Mouse (Mus musculus) hindbrain, embryonic 12.5 days (tissue): ENCODE measurements around the gene Pank1. TPM values are rescaled to one million over a fixed set of nuclear protein-coding genes. Genes with fewer than 3 reads are reported as not detected.

Experiments
- ATAC-seq: fragments of 200-750 bp; cut with Nextera tagmentation; 2 replicates; pipeline ENCODE4 v1.8.0; 2017; ENCODE audit warnings: moderate TSS enrichment; ENCODE audit not compliant: low FRiP score
- H3K27ac ChIP-seq: fragments of 300-500 bp; sonication (generic); 2 replicates; pipeline ENCODE4 v1.5.1; 2016; ENCODE audit warnings: mild to moderate bottlenecking
- H3K27me3 ChIP-seq: fragments of 300-500 bp; sonication (generic); 2 replicates; pipeline ENCODE4 v1.6.1; 2016; ENCODE audit warnings: mild to moderate bottlenecking
- H3K36me3 ChIP-seq: fragments of 300-500 bp; sonication (generic); 2 replicates; pipeline ENCODE4 v1.6.1; 2016; ENCODE audit warnings: mild to moderate bottlenecking
- H3K4me1 ChIP-seq: fragments of 300-500 bp; sonication (generic); 2 replicates; pipeline ENCODE4 v1.6.1; 2016
- H3K4me2 ChIP-seq: fragments of 300-500 bp; sonication (generic); replicated peaks from 2 replicates; pipeline ENCODE4 v1.6.1; 2016; ENCODE audit warnings: mild to moderate bottlenecking
- H3K4me3 ChIP-seq: fragments of 300-500 bp; sonication (generic); 2 replicates; pipeline ENCODE4 v1.5.1; 2016; ENCODE audit warnings: mild to moderate bottlenecking
- H3K9ac ChIP-seq: fragments of 300-500 bp; sonication (generic); 2 replicates; pipeline ENCODE4 v1.6.1; 2016; ENCODE audit warnings: mild to moderate bottlenecking, moderate library complexity
- H3K9me3 ChIP-seq: fragments of 300-500 bp; sonication (generic); replicated peaks from 2 replicates; pipeline ENCODE4 v1.6.1; 2016; ENCODE audit warnings: mild to moderate bottlenecking
- WGBS: fragments of 180-500 bp; shearing (Covaris S2); methylation state at CpG from one replicate; pipeline ENCODE4 v1.1.7; 2016; 5-methylcytosine and 5-hydroxymethylcytosine counted together
- polyA plus RNA-seq: library from polyadenylated mRNA; unstranded; fragments of >200 nt; fragmentation: Nextera tagmentation; extraction: Ambion mirVana; gene quantifications from 2 replicates; pipeline ENCODE4 v1.2.1, GENCODE M21; 2016

Pank1 gene
- 8.5 and 8.6 TPM in 2 replicates for polyA plus RNA-seq

DNA sequence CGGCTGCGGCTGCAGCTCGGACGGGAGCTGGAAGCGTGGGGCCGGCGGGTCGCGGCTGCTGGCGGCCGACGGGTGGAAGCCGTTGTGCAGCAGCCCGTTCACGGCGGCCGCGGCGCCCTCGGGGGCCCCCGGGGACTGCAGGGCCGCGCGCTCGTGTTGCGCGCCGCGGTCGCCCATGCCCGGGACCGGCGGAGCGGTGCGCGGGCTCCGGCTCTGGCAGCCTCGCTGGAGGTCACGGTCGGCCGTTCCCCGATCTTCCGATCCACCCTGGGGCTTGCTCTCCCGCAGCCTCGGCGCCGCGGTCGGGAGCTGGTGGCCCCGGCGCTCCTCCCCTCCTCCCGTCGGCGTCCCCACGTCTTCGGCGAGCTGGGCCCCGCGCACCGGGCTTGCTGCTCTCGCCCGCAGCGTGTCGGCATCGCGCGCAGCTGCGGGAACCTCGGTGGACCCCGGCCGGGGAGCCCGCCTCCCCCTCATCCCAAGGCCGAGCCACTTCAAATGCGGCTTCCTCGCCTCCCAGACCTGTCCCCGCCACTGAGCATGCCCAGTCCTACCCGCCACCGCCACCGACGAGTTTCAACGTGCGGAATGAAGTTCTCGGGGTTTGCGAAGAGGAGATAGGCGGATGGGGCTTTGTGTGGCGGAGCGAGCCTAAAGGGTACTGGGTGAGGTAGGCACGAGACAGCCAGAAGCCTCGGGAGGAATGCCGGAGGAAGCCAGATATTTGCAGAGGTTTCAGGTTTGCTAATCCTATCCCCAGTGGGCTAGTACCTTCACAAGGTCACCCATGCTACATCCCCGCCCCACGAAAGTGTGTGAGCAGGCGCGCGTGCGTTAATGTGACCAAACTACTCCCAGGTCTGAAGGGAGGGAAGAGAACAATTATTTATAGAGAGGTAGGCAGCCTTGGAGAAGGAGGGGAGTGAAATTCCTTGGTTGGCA lies at the start of gene Pank1:
Gene Pank1, minus strand, starts transcription at position 853 of the 939 bp plus-strand sequence.
- H3K4me3 ChIP-seq = peak within 1 kb of the TSS; percentile 92
- H3K9me3 ChIP-seq = no peaks in the 10 kb centered on the region
- H3K27me3 ChIP-seq = no peaks in the 10 kb centered on the region
- peak within 1 kb of the TSS; percentile 72 for H3K4me2 ChIP-seq
- peaks cover 17% of the 10 kb centered on the region for H3K4me1 ChIP-seq
- H3K9ac ChIP-seq = peak within 1 kb of the TSS; percentile 91
- WGBS = under 1% methylated on average over 67 of the region's 96 CpGs
- ATAC-seq = peak; percentile 74
- H3K36me3 ChIP-seq = no peaks in the 10 kb centered on the region
- H3K27ac ChIP-seq = peak within 1 kb of the TSS; percentile 98

DNA sequence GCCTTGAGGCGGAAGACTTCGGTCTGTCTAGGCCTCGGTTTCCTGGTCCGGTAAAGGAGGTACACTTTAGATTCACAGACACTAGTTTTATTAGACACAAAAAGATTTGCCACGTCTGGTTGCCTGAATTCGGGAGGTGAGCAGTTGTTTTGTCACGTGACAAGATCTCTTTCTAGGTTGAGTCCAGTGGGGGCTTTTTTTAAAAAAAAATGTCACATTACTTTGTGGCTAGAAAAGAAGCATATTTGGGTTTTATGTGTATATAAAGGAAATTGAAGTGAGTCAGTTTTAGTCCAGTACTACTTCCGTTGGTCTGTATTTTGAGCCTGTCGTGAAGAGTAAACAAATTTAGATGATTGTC lies 43.3 kb upstream of the Pank1 start:
- H3K4me3 ChIP-seq = peak overlapping the region; percentile 76
- H3K36me3 ChIP-seq = peaks cover 3% of the 10 kb centered on the region; the same call in 1 of the 2 replicates
- ATAC-seq = no peak
- no peaks in the 10 kb centered on the region for H3K9me3 ChIP-seq
- no peak overlapping the region for H3K27ac ChIP-seq
- H3K4me1 ChIP-seq = no peaks in the 10 kb centered on the region
- H3K9ac ChIP-seq = peak overlapping the region; percentile 63
- under 1% methylated on average over 9 of the region's 9 CpGs for WGBS
- no peaks in the 10 kb centered on the region for H3K27me3 ChIP-seq
- peak overlapping the region; percentile 52 for H3K4me2 ChIP-seq

DNA sequence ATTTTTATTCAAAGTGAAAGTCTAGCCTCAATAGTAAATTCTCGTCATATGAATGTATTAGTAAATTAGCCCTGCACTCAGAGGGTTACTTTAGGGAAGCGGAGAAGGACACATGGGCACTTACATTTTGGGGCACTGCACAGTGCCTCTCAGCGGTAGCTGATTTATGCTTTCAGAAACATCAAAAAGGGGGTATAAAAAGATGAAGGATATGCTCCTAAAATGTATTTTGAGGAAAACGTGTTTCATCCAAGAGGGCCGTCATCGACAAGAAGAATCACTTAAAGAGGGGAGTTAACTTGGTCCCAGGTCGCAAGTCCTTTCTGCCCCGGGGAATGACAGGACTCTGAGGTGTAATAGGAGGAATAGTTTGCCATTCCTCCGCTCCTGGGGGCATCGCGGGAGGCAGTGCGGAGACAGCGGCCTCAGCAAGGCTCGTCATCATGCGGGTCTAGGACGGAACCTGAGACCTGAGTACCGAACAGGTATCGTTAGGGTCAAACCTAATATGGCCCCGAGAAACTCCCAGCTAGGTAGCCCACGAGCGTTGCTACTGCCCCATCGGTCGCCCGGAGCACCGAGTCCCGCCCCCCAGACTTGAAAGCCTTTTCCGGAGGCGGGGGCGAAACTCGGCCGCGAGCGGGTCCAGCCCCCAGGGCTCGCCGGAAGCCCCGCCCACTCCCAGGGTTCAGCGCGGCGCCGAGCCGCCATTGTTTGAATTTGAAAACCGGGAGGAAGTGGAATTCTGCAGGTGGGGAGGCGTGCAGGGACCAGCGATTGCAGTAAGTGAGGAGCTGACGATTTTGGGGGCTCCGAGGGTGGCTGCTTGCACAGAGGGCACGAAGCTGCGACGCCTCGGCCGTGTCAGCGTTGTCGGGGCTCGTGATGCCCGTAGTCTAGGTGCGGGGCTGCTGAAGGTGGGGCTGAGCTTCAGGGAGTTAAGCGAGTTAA lies 42.7 kb upstream of the Pank1 start, which contains the start of gene Kif20b:
Gene Kif20b, plus strand, starts transcription at position 710 of the 951 bp plus-strand sequence.
- H3K27me3 ChIP-seq = no peaks in the 10 kb centered on the region
- H3K36me3 ChIP-seq = peaks cover 3% of the 10 kb centered on the region; the same call in 1 of the 2 replicates
- peak within 1 kb of the TSS; percentile 52 for H3K4me2 ChIP-seq
- peak within 1 kb of the TSS; percentile 41; the same call in 1 of the 2 replicates for H3K27ac ChIP-seq
- ATAC-seq = peak; percentile 95
- no peaks in the 10 kb centered on the region for H3K9me3 ChIP-seq
- peak within 1 kb of the TSS; percentile 63 for H3K9ac ChIP-seq
- under 1% methylated on average over 57 of the region's 57 CpGs for WGBS
- H3K4me1 ChIP-seq = no peaks in the 10 kb centered on the region
- H3K4me3 ChIP-seq = peak within 1 kb of the TSS; percentile 76

DNA sequence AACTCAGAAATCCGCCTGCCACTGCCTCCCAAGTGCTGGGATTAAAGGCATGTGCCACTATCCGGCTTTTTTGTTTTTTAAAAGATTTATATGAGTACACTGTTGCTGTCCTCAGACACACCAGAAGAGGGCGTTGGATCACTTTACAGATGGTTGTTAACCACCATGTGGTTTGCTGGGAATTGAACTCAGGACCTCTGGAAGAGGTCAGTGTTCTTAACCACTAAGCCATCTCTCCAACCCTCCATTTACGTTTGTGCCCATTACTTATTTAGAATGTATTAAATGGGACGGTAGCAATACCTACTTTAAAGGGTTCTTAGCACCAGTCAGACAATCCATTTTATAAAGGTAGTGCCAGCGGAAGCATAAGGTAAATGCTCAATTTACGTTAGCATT lies 42.0 kb upstream of the Pank1 start:
- Histone ChIP-seq H3K4me2 (peak overlapping the region; percentile 52), H3K27ac (no peak overlapping the region), H3K36me3 (peaks cover 3% of the 10 kb centered on the region; the same call in 1 of the 2 replicates), H3K27me3 (no peaks in the 10 kb centered on the region), H3K9me3 (no peaks in the 10 kb centered on the region), H3K9ac (no peak overlapping the region), H3K4me1 (no peaks in the 10 kb centered on the region), H3K4me3 (peak overlapping the region; percentile 76)
- 32% methylated on average over 7 of the region's 7 CpGs for WGBS
- peak; percentile 8; the same call in 1 of the 2 replicates for ATAC-seq

DNA sequence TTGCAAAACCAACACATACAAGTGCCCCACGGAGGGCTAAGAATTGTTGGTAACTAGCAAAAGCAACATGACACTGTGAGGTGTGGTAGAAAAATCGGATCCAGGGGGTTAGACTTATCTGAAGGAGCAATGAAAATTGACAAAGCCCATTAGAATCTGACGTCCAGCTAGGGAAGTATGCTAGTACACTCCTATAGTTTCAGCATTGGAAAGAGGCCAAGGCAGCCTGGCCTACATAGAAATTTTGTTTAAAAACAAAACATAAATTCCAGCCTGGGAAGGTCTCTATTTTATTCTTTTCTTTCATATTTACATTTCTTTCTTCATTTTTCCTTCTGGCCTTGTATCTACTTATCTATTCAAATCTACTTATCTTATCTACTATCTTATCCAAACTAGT lies 41.3 kb upstream of the Pank1 start:
- H3K4me3 ChIP-seq = no peak overlapping the region
- H3K9me3 ChIP-seq = no peaks in the 10 kb centered on the region
- H3K27me3 ChIP-seq = no peaks in the 10 kb centered on the region
- H3K4me2 ChIP-seq = no peak overlapping the region
- no peak overlapping the region for H3K27ac ChIP-seq
- H3K4me1 ChIP-seq = no peaks in the 10 kb centered on the region
- no peak overlapping the region for H3K9ac ChIP-seq
- no peak for ATAC-seq
- H3K36me3 ChIP-seq = peaks cover 1% of the 10 kb centered on the region; the same call in 1 of the 2 replicates
- WGBS = 89% methylated on average over 3 of the region's 3 CpGs

DNA sequence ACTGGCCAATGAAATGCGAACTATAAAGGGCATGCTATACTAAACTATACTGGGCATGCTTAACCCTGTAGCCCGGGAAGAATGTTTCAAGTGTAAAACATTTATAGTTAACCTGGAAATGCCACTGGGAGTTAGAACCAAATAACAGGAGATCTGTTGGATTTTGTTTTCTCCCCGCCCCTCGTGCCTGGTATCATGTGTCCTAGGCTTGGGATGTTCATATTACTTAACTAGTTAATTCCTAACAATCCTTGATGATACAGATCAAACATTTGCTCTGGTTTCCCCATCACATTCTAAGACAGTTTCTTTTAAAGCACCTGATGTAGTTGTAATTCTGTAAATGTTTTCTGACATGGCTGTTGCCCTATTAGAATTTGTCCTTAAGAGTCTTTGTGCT lies 40.8 kb upstream of the Pank1 start:
- Histone ChIP-seq H3K27ac (no peak overlapping the region), H3K9ac (no peak overlapping the region), H3K9me3 (no peaks in the 10 kb centered on the region), H3K4me2 (no peak overlapping the region), H3K27me3 (no peaks in the 10 kb centered on the region), H3K4me3 (no peak overlapping the region), H3K36me3 (no peaks in the 10 kb centered on the region; the same call in 1 of the 2 replicates), H3K4me1 (no peaks in the 10 kb centered on the region)
- ATAC-seq = no peak
- WGBS = 92% methylated on average over 4 of the region's 4 CpGs

DNA sequence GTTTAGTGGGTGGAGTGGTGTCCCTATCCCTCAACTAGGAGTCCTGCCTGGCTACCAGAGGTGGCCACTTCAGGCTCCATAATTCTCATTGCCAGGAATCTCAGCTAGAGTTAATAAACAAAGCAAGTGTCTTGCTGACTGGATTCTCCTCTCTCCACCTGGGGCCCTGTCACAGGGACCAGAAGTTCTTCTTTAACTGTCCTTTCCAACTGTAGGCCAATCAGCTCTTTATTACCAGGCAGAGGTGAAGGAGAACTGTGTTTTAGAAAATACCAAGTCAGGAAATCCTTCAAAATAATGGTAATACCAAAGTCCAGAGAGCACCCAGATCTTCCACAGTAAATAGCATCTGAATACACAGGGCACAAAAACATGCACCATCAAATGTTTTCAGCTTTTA lies 33.1 kb upstream of the Pank1 start:
- H3K4me2 ChIP-seq = no peak overlapping the region
- H3K9ac ChIP-seq = no peak overlapping the region
- H3K4me3 ChIP-seq = no peak overlapping the region
- H3K27me3 ChIP-seq = no peaks in the 10 kb centered on the region
- H3K27ac ChIP-seq = no peak overlapping the region
- no peaks in the 10 kb centered on the region for H3K4me1 ChIP-seq
- H3K36me3 ChIP-seq = no peaks in the 10 kb centered on the region
- no peak for ATAC-seq
- no peaks in the 10 kb centered on the region for H3K9me3 ChIP-seq

DNA sequence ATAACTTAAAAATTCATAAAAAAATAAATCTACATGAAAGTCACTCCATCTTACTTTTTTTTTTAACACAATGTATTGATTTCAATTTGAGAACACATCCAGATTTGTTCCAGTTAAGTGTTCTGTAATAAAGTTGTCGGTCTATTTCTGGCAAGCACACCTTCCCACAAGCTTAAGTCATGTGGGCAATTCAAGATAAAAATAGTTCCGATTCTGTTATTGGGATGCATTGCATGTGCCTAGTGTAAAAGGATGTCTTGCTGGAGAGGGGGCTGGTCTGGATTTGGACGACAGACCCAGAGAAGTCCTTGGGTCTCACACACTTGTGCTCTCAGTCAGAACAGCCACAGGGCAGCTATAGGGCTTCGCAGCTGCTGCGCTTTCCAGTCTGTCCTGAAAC lies 27.5 kb upstream of the Pank1 start:
- Histone ChIP-seq H3K27ac (no peak overlapping the region), H3K27me3 (no peaks in the 10 kb centered on the region), H3K36me3 (no peaks in the 10 kb centered on the region), H3K9ac (no peak overlapping the region), H3K4me1 (no peaks in the 10 kb centered on the region), H3K9me3 (no peaks in the 10 kb centered on the region), H3K4me3 (no peak overlapping the region), H3K4me2 (no peak overlapping the region)
- no peak for ATAC-seq
- 84% methylated on average over 5 of the region's 5 CpGs for WGBS

DNA sequence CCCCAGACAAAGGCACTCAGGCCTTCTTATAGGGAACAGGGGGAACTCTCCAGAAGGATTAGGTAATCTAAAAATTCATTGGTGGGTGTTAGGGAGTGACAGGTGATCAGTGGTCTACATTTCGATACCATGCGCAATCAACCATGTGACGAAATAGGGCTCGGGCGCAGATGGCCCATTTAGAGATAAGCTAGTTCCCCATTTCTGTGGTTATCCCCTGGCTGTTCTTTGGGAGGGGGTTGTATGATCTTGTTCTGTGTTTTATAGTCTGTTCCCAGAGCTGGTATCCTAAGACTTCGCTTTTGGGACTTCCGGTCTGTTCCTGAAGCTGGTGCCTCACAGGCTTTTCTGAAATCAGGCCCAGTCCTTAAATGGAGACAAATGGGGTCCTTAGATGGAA lies 26.2 kb upstream of the Pank1 start:
- ATAC-seq = no peak
- no peak overlapping the region for H3K27ac ChIP-seq
- 97% methylated on average over 7 of the region's 7 CpGs for WGBS

DNA sequence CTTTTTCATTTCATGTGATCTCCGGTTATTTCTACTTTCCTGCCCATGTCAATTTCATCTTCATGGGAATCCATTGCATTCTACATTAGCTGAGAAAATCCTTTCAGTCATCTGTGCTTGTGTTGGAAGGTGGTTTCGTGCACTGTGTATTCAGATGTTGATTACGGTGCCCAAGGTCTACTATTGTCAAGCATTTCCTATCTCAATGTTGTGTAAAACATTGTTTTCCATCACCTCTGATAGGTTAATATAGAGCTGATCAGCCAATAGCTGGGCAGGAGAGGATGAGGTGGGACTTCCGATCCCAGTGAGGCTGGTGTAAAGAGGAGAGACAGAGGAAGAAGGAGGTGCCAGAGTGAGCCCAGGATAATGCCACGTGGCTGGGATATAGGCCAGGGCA lies 24.8 kb upstream of the Pank1 start:
- H3K9me3 ChIP-seq = no peaks in the 10 kb centered on the region
- WGBS = 84% methylated on average over 5 of the region's 5 CpGs
- H3K36me3 ChIP-seq = no peaks in the 10 kb centered on the region
- no peak overlapping the region for H3K9ac ChIP-seq
- H3K4me1 ChIP-seq = no peaks in the 10 kb centered on the region
- H3K4me3 ChIP-seq = no peak overlapping the region
- H3K27ac ChIP-seq = no peak overlapping the region
- no peak overlapping the region for H3K4me2 ChIP-seq
- H3K27me3 ChIP-seq = no peaks in the 10 kb centered on the region
- no peak for ATAC-seq

More for the DNA sequence above, 26.2 kb upstream of the Pank1 start:
- Histone ChIP-seq H3K27me3 (no peaks in the 10 kb centered on the region), H3K4me1 (no peaks in the 10 kb centered on the region), H3K4me2 (no peak overlapping the region), H3K9ac (no peak overlapping the region), H3K9me3 (no peaks in the 10 kb centered on the region), H3K36me3 (no peaks in the 10 kb centered on the region), H3K4me3 (no peak overlapping the region)

DNA sequence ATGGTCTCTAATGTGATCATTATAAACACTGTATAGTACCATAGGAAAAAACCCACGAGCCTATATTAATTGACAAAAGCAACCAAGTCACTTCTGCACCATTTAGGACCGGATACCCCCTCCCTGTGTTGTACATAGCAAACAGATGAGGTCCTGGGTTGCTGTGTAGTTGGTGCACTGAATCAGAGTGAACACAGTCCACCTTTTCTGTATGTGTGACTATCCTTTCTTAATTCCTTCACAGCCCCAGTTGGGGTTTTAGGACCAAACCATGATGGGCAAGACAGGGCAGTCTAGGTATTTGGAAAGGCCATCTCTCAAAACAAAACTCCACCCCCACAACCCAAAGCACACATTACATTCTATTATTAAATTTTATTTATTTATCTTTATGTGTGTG lies 22.5 kb upstream of the Pank1 start:
- no peak overlapping the region for H3K4me3 ChIP-seq
- WGBS = 75% methylated on average over 2 of the region's 2 CpGs
- H3K9ac ChIP-seq = no peak overlapping the region
- H3K4me2 ChIP-seq = no peak overlapping the region
- no peaks in the 10 kb centered on the region for H3K36me3 ChIP-seq
- no peak overlapping the region for H3K27ac ChIP-seq
- H3K9me3 ChIP-seq = no peaks in the 10 kb centered on the region
- no peaks in the 10 kb centered on the region for H3K27me3 ChIP-seq
- H3K4me1 ChIP-seq = no peaks in the 10 kb centered on the region
- ATAC-seq = no peak

DNA sequence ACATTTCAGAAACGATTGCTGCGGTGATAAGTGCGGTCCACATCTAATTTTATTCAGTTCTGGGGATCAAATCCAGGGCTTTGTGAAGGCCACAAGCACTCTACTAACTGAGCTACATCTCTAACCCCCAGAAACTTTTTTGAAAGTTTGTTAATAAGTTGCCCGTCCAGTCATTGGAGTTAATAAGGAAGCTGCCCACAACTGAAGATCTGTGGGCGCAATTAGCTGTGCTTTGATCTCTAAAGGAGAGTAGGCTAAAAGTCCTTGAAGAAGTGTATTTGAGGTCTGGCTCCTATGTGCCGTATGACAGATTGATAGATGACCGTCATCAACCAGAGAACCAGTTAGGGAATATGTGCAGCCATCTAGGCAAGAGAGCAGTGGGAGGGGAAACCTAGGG lies 22.0 kb upstream of the Pank1 start:
- Histone ChIP-seq H3K4me2 (no peak overlapping the region), H3K36me3 (no peaks in the 10 kb centered on the region), H3K4me3 (no peak overlapping the region), H3K4me1 (no peaks in the 10 kb centered on the region), H3K9me3 (no peaks in the 10 kb centered on the region), H3K27me3 (no peaks in the 10 kb centered on the region), H3K9ac (no peak overlapping the region), H3K27ac (no peak overlapping the region)
- no peak for ATAC-seq
- 91% methylated on average over 7 of the region's 7 CpGs for WGBS
